Mouse (Mus musculus) heart, embryonic 14.5 days (tissue): Measurements from ENCODE around the gene Gpatch3. TPM values are rescaled to one million over a fixed set of nuclear protein-coding genes. Genes with fewer than 3 reads are reported as not detected.

Experiments
- ATAC-seq: fragments of 200-750 bp; cut with Nextera tagmentation; 2 replicates; pipeline ENCODE4 v1.8.0; 2017; ENCODE audit warnings: low read depth, moderate TSS enrichment; ENCODE audit not compliant: insufficient number of reproducible peaks, insufficient read depth, low FRiP score
- H3K27ac ChIP-seq, 2 experiments: fragments of 200-500 bp in 1 of 2; fragments of 300-500 bp in 1 of 2; sonication (generic) in 1 of 2; replicated peaks in 1 of 2; 2 replicates each; pipeline ENCODE4 v1.5.1; 2012 to 2014; ENCODE audit warnings: low read depth in 2 of 2, low read length in 2 of 2, control low read depth in 1 of 2, mild to moderate bottlenecking in 1 of 2, mixed read lengths in 1 of 2; ENCODE audit not compliant: control insufficient read depth in 1 of 2, insufficient read depth in 1 of 2
- H3K27me3 ChIP-seq: fragments of 300-500 bp; sonication (generic); 2 replicates; pipeline ENCODE4 v1.6.1; 2014; ENCODE audit warnings: mild to moderate bottlenecking, low read length, control low read depth; ENCODE audit not compliant: control insufficient read depth, insufficient read depth
- H3K36me3 ChIP-seq: fragments of 300-500 bp; sonication (generic); 2 replicates; pipeline ENCODE4 v1.6.1; 2014; ENCODE audit warnings: mild to moderate bottlenecking, control low read depth, low read length, mixed read lengths; ENCODE audit not compliant: control insufficient read depth, insufficient read depth
- H3K4me1 ChIP-seq, 2 experiments: fragments of 200-500 bp in 1 of 2; fragments of 300-500 bp in 1 of 2; sonication (generic) in 1 of 2; 2 replicates each; pipeline ENCODE4 v1.6.1; 2012 to 2014; ENCODE audit warnings: low read length in 2 of 2, control low read depth in 1 of 2, mixed read lengths in 1 of 2; ENCODE audit not compliant: control insufficient read depth in 2 of 2, insufficient read depth in 2 of 2
- H3K4me2 ChIP-seq: fragments of 300-500 bp; sonication (generic); 2 replicates; pipeline ENCODE4 v1.6.1; 2014; ENCODE audit warnings: mild to moderate bottlenecking, low read length
- H3K4me3 ChIP-seq, 2 experiments: fragments of 200-500 bp in 1 of 2; fragments of 300-500 bp in 1 of 2; sonication (generic) in 1 of 2; 2 replicates each; pipeline ENCODE4 v1.5.1; 2012 to 2014; ENCODE audit warnings: low read length in 2 of 2, mild to moderate bottlenecking in 2 of 2, control low read depth in 1 of 2, low read depth in 1 of 2, moderate library complexity in 1 of 2; ENCODE audit not compliant: control insufficient read depth in 1 of 2, insufficient read depth in 1 of 2
- H3K9ac ChIP-seq: fragments of 300-500 bp; sonication (generic); 2 replicates; pipeline ENCODE4 v1.6.1; 2014; ENCODE audit warnings: mild to moderate bottlenecking, low read length
- H3K9me3 ChIP-seq: fragments of 300-500 bp; sonication (generic); 2 replicates; pipeline ENCODE4 v1.6.1; 2016; ENCODE audit warnings: low read length, control low read depth; ENCODE audit not compliant: control insufficient read depth
- WGBS: fragments of 180-500 bp; shearing (Covaris S2); extraction: QIAGEN DNeasy Blood & Tissue Kit; methylation state at CpG from one replicate; pipeline ENCODE4 v1.1.7; 2014; 5-methylcytosine and 5-hydroxymethylcytosine counted together
- polyA plus RNA-seq: library from polyadenylated mRNA; unstranded; fragments of >200 nt; fragmentation: Nextera tagmentation; extraction: Ambion mirVana; gene quantifications from 2 replicates; pipeline ENCODE4 v1.2.1, GENCODE M21; 2014

Gene Gpatch3
- polyA plus RNA-seq, 1 experiment from 2014 or later: 5.4 TPM

DNA sequence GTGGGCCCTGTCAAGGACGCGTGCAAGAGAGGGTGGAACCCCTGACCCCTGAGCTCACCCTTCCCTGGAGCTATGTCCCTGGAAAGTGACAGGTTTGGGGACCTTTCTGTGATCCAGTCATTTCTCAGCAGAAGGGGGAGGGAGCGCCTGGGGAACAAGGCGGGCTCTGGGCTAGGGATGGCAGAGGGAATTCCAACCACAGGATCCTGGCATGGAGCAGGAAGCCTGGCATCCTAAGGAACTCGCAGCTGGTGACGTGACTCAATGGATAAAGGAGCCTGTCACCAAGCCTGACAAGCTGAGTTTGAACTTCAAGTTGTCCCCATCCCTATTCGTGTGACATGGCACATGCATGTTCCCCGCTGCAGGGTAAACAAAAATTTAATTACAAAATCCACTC is 38.5 kb downstream of the Gpatch3 start:
- ATAC-seq: no peak
- Histone ChIP-seq H3K9me3 (peaks cover 8% of the 10 kb centered on the region; the same call in 1 of the 2 replicates), H3K4me1 (no peaks in the 10 kb centered on the region), H3K4me2 (no peak overlapping the region), H3K9ac (no peak overlapping the region), H3K4me3 (no peak overlapping the region), H3K27me3 (no peaks in the 10 kb centered on the region), H3K27ac (no peak overlapping the region), H3K36me3 (peaks cover 42% of the 10 kb centered on the region)
- WGBS: 91% methylated on average over 8 of the region's 8 CpGs

DNA sequence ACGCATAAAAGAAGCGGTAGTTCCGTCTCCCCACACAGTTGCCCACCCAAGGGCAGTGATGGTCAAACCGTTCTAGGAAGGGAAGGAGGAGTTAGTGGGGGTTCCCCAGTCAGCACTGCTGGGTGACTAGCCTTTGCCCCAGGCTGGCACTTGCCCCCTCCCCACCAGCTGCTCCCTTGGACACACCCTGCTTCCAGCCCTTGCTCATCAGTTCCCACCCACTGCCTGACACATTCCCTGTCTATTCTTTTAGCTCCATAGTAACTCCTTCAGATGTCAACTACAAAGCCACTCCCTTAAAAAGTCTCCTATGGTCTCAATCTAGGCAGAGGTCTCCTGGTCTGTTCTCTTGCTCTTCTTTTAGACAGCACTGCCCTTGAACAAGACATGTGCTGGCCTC is 39.3 kb downstream of the Gpatch3 start:
- H3K27me3 ChIP-seq: no peaks in the 10 kb centered on the region
- H3K27ac ChIP-seq: no peak overlapping the region
- no peak overlapping the region for H3K4me3 ChIP-seq
- peaks cover 8% of the 10 kb centered on the region; the same call in 1 of the 2 replicates for H3K9me3 ChIP-seq
- H3K4me2 ChIP-seq: no peak overlapping the region
- no peak overlapping the region for H3K9ac ChIP-seq
- 77% methylated on average over 4 of the region's 4 CpGs for WGBS
- no peak for ATAC-seq
- peaks cover 35% of the 10 kb centered on the region for H3K36me3 ChIP-seq
- H3K4me1 ChIP-seq: no peaks in the 10 kb centered on the region

DNA sequence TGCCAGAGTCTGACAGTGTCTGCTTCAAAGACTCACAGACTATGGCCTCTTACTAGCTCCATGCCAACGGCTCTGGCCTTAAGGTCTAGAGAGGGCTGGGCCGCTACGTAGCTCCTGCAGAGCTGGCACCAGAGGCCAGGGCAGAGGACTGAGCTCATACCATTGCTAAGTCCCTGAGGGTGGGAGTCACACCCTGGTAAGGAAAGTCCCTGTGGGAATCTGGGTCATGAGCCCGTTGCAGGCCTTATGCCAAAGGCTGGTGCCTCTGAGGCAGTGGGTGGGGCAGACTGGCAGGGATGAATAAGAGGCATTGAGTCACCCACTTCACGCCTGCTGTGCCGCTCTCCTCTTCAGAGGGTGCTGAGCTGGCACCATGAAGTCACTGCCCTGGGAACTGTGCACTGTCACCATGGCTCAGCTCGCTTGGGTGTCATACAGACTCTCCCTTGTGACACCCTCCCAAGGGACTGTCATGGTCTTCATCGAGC is 39.8 kb downstream of the Gpatch3 start:
- H3K9me3 ChIP-seq: peaks cover 8% of the 10 kb centered on the region; the same call in 1 of the 2 replicates
- no peak overlapping the region for H3K4me3 ChIP-seq
- H3K4me1 ChIP-seq: no peaks in the 10 kb centered on the region
- H3K27ac ChIP-seq: no peak overlapping the region
- no peak overlapping the region for H3K9ac ChIP-seq
- H3K27me3 ChIP-seq: no peaks in the 10 kb centered on the region
- no peak overlapping the region for H3K4me2 ChIP-seq
- WGBS: 84% methylated on average over 8 of the region's 8 CpGs
- H3K36me3 ChIP-seq: peaks cover 35% of the 10 kb centered on the region
- ATAC-seq: no peak; the same call in 1 of the 2 replicates

DNA sequence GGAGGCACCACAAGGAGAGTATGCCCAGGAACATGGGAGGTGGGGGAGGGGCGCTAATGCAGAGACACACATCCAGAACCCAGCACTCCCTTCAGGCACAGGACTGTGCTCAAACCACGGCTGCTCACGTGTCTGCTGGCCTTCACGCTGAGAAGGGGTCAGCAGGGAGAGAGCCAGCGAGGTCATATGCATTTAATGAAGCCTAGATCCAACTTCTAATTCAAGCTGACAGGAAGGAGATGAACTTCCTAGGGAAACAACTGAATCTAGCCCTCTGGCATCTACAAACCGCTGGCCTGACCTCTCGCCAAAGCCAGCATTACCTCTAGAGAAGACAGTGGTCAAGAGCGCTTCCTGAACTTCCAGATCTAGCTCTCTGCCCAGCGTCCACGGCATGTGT is 40.9 kb downstream of the Gpatch3 start:
- Histone ChIP-seq H3K9me3 (peaks cover 8% of the 10 kb centered on the region; the same call in 1 of the 2 replicates), H3K27ac (no peak overlapping the region), H3K4me1 (peaks cover 4 to 6% of the 10 kb centered on the region in 2 experiments; a peak in 3 of 4 replicates), H3K9ac (no peak overlapping the region), H3K27me3 (no peaks in the 10 kb centered on the region), H3K4me3 (no peak overlapping the region), H3K36me3 (peaks cover 33% of the 10 kb centered on the region), H3K4me2 (no peak overlapping the region)
- ATAC-seq: no peak
- 67% methylated on average over 10 of the region's 10 CpGs for WGBS

DNA sequence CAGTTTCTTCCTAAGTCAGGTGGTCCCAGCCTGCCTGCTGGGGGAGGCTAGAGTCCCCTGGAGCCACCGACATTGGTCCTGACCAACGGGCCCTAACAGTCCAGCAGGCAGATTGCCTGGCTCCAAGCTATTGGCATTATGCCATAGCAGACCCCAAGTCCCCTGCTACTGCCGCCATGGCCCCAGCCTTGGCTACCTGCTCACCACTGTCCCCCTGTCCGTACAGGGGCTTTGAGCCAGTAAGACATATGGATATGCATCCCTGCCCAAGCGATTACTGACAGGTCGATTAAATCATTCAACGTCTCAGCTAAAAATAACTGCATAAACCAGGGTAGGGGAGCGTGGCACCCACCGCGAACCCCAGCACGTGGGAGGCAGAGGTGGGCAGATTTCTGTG is 43.4 kb downstream of the Gpatch3 start:
- peaks cover 4 to 6% of the 10 kb centered on the region in 2 experiments; a peak in 3 of 4 replicates for H3K4me1 ChIP-seq
- no peak overlapping the region for H3K4me2 ChIP-seq
- no peaks in the 10 kb centered on the region for H3K9me3 ChIP-seq
- H3K4me3 ChIP-seq: no peak overlapping the region
- no peak overlapping the region for H3K9ac ChIP-seq
- WGBS: 81% methylated on average over 11 of the region's 11 CpGs
- H3K27ac ChIP-seq: no peak overlapping the region
- no peak for ATAC-seq
- H3K27me3 ChIP-seq: no peaks in the 10 kb centered on the region
- H3K36me3 ChIP-seq: peaks cover 21% of the 10 kb centered on the region

DNA sequence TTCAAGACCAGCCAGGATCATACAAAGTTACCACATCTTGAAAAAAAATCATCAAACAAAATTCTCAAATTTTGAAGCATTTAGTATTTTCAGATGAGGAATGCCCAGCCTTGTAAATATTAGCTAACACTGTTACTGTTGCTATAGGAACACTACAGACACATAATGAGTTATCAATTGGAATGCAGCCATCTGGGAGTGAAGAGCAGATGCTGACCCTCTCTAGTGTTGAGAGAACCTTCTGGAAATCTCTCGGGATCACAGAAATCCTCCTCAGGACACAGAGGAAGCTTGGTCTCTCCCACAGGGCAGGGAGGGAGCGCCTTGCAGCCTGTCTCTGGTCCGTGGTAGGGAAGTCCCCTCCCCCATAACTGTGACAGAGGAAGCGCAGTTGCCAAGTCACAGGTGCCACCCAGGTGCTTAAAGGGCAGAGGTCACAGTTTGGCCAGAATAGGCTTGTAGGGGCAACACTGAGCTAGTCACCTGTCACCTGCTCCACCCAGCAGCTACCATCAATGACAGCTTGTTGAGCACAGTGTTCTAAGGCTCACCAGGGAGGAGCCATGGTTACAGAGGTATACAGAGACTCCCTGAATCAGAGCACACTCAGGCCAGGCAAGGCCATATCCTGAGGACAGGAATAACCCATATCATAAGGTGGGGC is 45.1 kb downstream of the Gpatch3 start:
- H3K4me1 ChIP-seq: peaks cover 4 to 6% of the 10 kb centered on the region in 2 experiments; a peak in 3 of 4 replicates
- H3K9me3 ChIP-seq: no peaks in the 10 kb centered on the region
- peaks cover 11% of the 10 kb centered on the region; the same call in 1 of the 2 replicates for H3K36me3 ChIP-seq
- no peak overlapping the region for H3K9ac ChIP-seq
- H3K4me2 ChIP-seq: no peak overlapping the region
- 49% methylated on average over 4 of the region's 4 CpGs for WGBS
- ATAC-seq: no peak
- no peaks in the 10 kb centered on the region for H3K27me3 ChIP-seq
- no peak overlapping the region for H3K4me3 ChIP-seq
- H3K27ac ChIP-seq: no peak overlapping the region

DNA sequence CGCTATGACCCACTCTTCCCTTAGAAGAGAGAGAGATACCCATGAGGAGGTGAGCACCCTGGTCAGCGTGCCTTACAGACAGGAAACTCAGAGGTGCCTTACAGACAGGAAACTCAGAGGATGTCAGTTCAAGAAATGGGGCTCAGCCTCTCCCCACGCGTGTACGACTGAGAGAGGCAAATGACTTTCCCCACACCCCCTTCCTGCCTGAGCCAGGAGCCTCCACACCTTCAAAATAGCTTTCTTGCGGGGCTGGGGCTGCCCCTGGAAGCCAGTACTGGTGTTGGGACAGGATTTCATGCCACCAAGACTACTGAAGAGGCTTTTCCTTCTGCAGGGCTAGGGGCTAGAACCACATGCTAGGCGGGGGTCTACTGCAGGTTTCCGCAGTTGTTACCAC is 46.1 kb downstream of the Gpatch3 start:
- Histone ChIP-seq H3K36me3 (peaks cover 11% of the 10 kb centered on the region; the same call in 1 of the 2 replicates), H3K27me3 (no peaks in the 10 kb centered on the region), H3K9ac (no peak overlapping the region), H3K9me3 (no peaks in the 10 kb centered on the region), H3K4me1 (peaks cover 6 to 9% of the 10 kb centered on the region in 2 experiments; a peak in 3 of 4 replicates), H3K4me3 (no peak overlapping the region), H3K4me2 (no peak overlapping the region), H3K27ac (no peak overlapping the region)
- no peak for ATAC-seq
- 83% methylated on average over 8 of the region's 8 CpGs for WGBS
